Mouse (Mus musculus): Measurements from ENCODE around the gene Ptprb.

Ptprb gene

DNA sequence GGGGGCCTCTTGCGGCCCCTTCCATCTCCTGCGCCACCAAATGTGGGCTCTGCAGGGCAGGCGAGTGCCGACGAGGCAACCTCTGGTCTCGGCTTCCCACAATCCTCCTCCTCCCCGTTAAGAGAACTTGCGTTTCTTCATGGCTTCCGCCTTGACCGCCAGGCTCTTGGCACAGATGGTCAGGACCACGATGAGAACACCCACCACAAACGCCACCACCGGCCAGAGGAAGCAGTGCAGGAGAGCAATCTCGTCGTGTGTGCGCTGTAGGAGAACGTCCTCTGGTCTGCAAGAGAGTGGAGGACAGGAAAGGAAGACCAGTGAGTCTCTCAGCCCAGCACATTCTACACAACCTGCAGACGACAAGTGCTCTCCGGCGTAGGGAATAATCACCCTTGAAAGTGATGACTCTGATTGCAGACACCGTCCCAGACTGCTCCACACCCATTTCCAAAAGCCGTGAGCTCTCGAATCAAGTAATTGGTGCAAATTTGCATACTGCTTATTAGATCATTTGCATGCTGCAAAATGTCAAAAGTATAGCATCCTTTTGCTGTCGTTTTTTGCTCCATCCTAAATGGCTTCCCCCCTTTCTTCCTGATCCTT is 142.9 kb downstream of the Ptprb start:
- in situ Hi-C loops (cut with MboI, MseI) = no loop called here

- in situ Hi-C loops (cut with MboI, MseI) = no loop called here
Measured at GRCm38 (mm10) chr10:116420976-116421375, 145.7 kb downstream of the Ptprb start.

DNA sequence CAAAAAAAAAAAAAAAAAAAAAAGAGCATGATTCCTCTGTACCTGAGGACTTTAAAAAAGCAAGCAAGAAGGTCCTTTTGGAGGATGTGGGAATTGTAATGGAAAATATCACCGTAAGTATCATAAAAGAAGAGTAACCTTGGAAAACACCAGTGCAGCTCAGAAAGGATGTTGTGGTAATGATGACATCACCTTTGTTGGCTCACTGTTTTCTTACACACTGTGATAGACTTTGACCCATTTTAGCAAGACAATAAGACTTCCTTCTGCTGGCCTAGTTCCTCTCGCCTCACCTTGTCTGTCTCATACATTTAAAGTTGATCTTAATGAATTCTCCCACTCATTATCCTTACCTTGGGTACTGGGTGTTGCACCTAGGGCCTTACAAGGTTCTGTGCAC is 147.2 kb downstream of the Ptprb start:
- in situ Hi-C loops (cut with MboI, MseI) = no loop called here

GRCm38 (mm10) chr10:116424921-116425320 is 149.6 kb downstream of the Ptprb start:
- in situ Hi-C loops (cut with MboI, MseI) = no loop called here

GRCm38 (mm10) chr10:116426176-116426575 is 150.9 kb downstream of the Ptprb start:
- in situ Hi-C loops (cut with MboI, MseI) = no loop called here

DNA sequence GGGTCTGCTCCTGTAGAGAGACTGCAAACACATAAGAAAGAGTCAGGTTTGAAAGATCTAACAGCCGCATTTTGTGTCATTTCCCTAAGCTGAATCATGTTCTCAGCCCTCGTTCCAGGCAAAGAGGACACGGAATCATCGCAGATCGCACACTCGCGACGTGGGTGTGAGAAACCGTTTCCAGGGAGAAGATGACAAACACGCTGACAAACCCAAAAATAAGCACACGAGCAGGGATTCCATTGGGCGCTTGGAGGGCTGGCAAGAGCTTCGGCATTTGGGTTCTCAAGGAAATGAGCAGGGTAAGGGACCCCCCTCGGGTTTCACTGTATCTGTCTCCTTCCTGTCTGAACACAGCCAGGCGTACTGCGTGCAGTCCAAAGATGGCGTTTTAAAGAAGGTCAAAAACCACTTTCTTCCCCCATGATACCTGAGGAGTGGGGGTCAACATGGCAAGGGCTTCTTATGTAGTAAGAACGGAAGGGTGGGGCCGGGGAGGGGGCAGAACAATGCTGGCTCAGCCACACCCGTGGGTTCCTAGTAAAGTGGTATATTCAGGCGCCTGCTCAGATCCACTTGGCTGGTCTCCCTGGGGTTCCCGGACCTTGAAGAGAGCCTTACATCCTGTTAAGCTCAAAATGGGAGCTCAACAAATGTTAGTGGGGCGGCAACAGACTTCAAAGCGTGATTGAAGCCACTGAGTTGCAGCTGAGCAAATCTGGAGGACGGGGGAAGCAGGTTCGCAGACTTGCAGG is 152.9 kb downstream of the Ptprb start:
- in situ Hi-C loops (cut with MboI, MseI) = no loop called here

- in situ Hi-C loops (cut with MboI, MseI) = no loop called here
Measured at GRCm38 (mm10) chr10:116432421-116432820, 157.1 kb downstream of the Ptprb start.

- in situ Hi-C loops (cut with MboI, MseI) = no loop called here
Measured at GRCm38 (mm10) chr10:116435455-116435854, 160.1 kb downstream of the Ptprb start.

All from T-helper 1 cell (primary cell).